Comparison of ENCODE assay signal across 8 mouse cellular contexts in genomic region chr11:55607066-55607807, GRCm38 (mm10). TPM values are rescaled to one million over a fixed set of nuclear protein-coding genes. Genes with fewer than 3 reads are reported as not detected.
A peak's percentile ranks its signal among the peaks of the same experiment; 100 is the strongest.
DNase-seq lines count a peak whose midpoint lies in the region; ATAC-seq and TF ChIP-seq lines count a peak whose summit lies in the region.
"Had no signal": no experiment of that assay in that cellular context is flagged by ENCODE, and none has a peak within 500 bp of the region (broad histone marks: within the 10 kb centered on the region; RNA-seq: fewer than 3 reads in every experiment).

No protein-coding gene starts in this region.

- H3K9ac ChIP-seq in hindbrain, postnatal 0 days (replicated peaks; ENCODE audit: low read length), result peak overlapping the region; percentile 31
- H3K9ac ChIP-seq in midbrain, embryonic 16.5 days (ENCODE audit: low read depth, low read length), result peak overlapping the region; percentile 53

- peak overlapping the region; percentile 46 for H3K4me3 ChIP-seq in hindbrain, postnatal 0 days (ENCODE audit: low read length)
- peak overlapping the region; percentile 42 for H3K4me3 ChIP-seq in midbrain, embryonic 16.5 days (ENCODE audit: low read depth, low read length)
- H3K4me3 ChIP-seq in lung, adult 2 months (replicated peaks; ENCODE audit: extremely low read depth, low read depth, low read length), result no peak overlapping the region

- H3K36me3 ChIP-seq in hindbrain, postnatal 0 days (ENCODE audit: insufficient read depth, low read length), result no peaks in the 10 kb centered on the region
- no peaks in the 10 kb centered on the region for H3K36me3 ChIP-seq in midbrain, embryonic 16.5 days (ENCODE audit: control insufficient read depth, insufficient read depth, low read length)

- DNase-seq in cerebellum, adult 18-20 months, result peak; percentile 46 to 48
- DNase-seq in embryo, embryonic 11 days, result peak; percentile 75
- DNase-seq in hindbrain, postnatal 0 days (ENCODE audit: low spot score), result peak; percentile 83
- no peak for DNase-seq in spleen, postnatal 14 days (ENCODE audit: low spot score in 2 of 2)
- no peak for DNase-seq in lung, adult 2 months

- H3K9me3 ChIP-seq in hindbrain, postnatal 0 days (ENCODE audit: low read length), result no peaks in the 10 kb centered on the region
- no peaks in the 10 kb centered on the region for H3K9me3 ChIP-seq in midbrain, embryonic 16.5 days (replicated peaks; ENCODE audit: control insufficient read depth, low read length, poor library complexity, severe bottlenecking)

- 2% methylated on average over 26 of the region's 26 CpGs for WGBS in hindbrain, postnatal 0 days
- 3% methylated on average over 26 of the region's 26 CpGs for WGBS in midbrain, embryonic 16.5 days
- 7% methylated on average over 26 of the region's 26 CpGs for WGBS in lung, adult 2 months

- ATAC-seq in hindbrain, postnatal 0 days, result peak; percentile 65
- peak; percentile 83 for ATAC-seq in midbrain, embryonic 16.5 days
- ATAC-seq in erythroid progenitor cell, adult 5-6 weeks (replicated peaks; ENCODE audit: low FRiP score, poor library complexity, severe bottlenecking), result no peak

- H3K27me3 ChIP-seq in hindbrain, postnatal 0 days (ENCODE audit: insufficient read depth, low read length), result no peaks in the 10 kb centered on the region
- peaks cover 23% of the 10 kb centered on the region for H3K27me3 ChIP-seq in midbrain, embryonic 16.5 days (ENCODE audit: control insufficient read depth, insufficient read depth, low read depth, low read length)

- H3K27ac ChIP-seq in hindbrain, postnatal 0 days, result peak overlapping the region; percentile 37; the same call in 1 of the 2 replicates
- no peak overlapping the region for H3K27ac ChIP-seq in midbrain, embryonic 16.5 days (ENCODE audit: low read length)

- H3K4me1 ChIP-seq in hindbrain, postnatal 0 days (ENCODE audit: insufficient read depth, low read length), result no peaks in the 10 kb centered on the region
- H3K4me1 ChIP-seq in midbrain, embryonic 16.5 days (ENCODE audit: control insufficient read depth, insufficient read depth, low read length), result 0 out of 2 replicates have a peak, but pooled peaks cover 2% of the 10 kb centered on the region
- H3K4me1 ChIP-seq in lung, adult 2 months (ENCODE audit: control insufficient read depth, insufficient read depth, low read length), result no peaks in the 10 kb centered on the region

- TF ChIP-seq CTCF in hindbrain, postnatal 0 days (IDR thresholded peaks at IDR 0.05; ENCODE audit: low read depth), result peak; percentile 75
- no peak for TF ChIP-seq CTCF in lung, adult 2 months (IDR thresholded peaks at IDR 0.05; ENCODE audit: insufficient read depth, low read length)

- peak overlapping the region; percentile 67 for H3K4me2 ChIP-seq in hindbrain, postnatal 0 days (ENCODE audit: low read depth, low read length)
- peak overlapping the region; percentile 73 for H3K4me2 ChIP-seq in midbrain, embryonic 16.5 days (ENCODE audit: low read length)

- no peak for TF ChIP-seq POLR2A in lung, adult 2 months (IDR thresholded peaks at IDR 0.05; ENCODE audit: borderline replicate concordance, extremely low read depth, low read depth, low read length)

RNA-seq across cellular contexts. Expression of gene Glra1, which starts 0.8 kb away (rescaled TPM):
- total RNA-seq in hindbrain, postnatal 0 days (2014; rRNA removed), result 11.7 and 15.7 TPM in 2 replicates
- 2.8 TPM in 2 replicates for polyA plus RNA-seq in hindbrain, postnatal 0 days (2015; fragmentation: Nextera tagmentation; extraction: Ambion mirVana)
- polyA plus RNA-seq in midbrain, embryonic 16.5 days (2015; fragmentation: Nextera tagmentation; extraction: Ambion mirVana), result 0.32 and 0.44 TPM in 2 replicates
- polyA plus RNA-seq in lung, adult 2 months (2012; rRNA removed), result not detected in 2 replicates
- total RNA-seq in erythroid progenitor cell, adult 5-6 weeks (2015; ENCODE audit: low replicate concordance), result not detected in 2 replicates
- total RNA-seq in erythroid progenitor cell, adult 5-6 weeks (2017; ENCODE audit: low replicate concordance), result not detected in 2 replicates
- polyA plus RNA-seq: large intestine, adult 2 months had no signal

Comparison
In these comparisons a context has a peak if more than half of its experiments do, and no peak if none do; other contexts are left out.
1. DNase-seq: peak in cerebellum, adult 18-20 months (2 of 2), embryo, embryonic 11 days (single experiment) and hindbrain, postnatal 0 days (single experiment); none in spleen, postnatal 14 days (0 of 2) and lung, adult 2 months (single experiment).